Mouse (Mus musculus) heart, adult 2 months (tissue): ENCODE measurements at regions not wholly inside any gene's neighbourhood (a gene's known extent, or its start where the extent isn't known, plus 50 kb on each side); places are given as distances from the start of the nearest gene placed in this dataset.

Experiments used
- DNase-seq, 2 experiments: peaks; one replicate each; pipeline ENCODE4 v3.0.0; 2021
- H3K27ac ChIP-seq: fragments of 200-600 bp; 2 replicates; pipeline ENCODE4 v1.8.1; 2022
- H3K27me3 ChIP-seq: fragments of 200-500 bp; 2 replicates; pipeline ENCODE4 v1.6.1; 2012; ENCODE audit warnings: mild to moderate bottlenecking, low read length, inconsistent platforms, mixed read lengths; ENCODE audit not compliant: control insufficient read depth, insufficient read depth
- H3K36me3 ChIP-seq: fragments of 200-500 bp; 2 replicates; pipeline ENCODE4 v1.6.1; 2012; ENCODE audit warnings: low read length, inconsistent platforms; ENCODE audit not compliant: control insufficient read depth, insufficient read depth
- H3K4me1 ChIP-seq: fragments of 200-500 bp; 2 replicates; pipeline ENCODE4 v1.6.1; 2011; ENCODE audit warnings: low read length; ENCODE audit not compliant: control insufficient read depth, insufficient read depth
- H3K4me3 ChIP-seq: fragments of 200-600 bp; 2 replicates; pipeline ENCODE4 v1.8.1; 2022
- H3K79me2 ChIP-seq: fragments of 200-500 bp; replicated peaks from 2 replicates; pipeline ENCODE4 v1.6.1; 2012; ENCODE audit warnings: mild to moderate bottlenecking, inconsistent platforms, low read length, moderate library complexity, mixed read lengths; ENCODE audit not compliant: control insufficient read depth, insufficient read depth
- H3K9ac ChIP-seq: fragments of 200-500 bp; 2 replicates; pipeline ENCODE4 v1.6.1; 2012; ENCODE audit warnings: low read depth, mild to moderate bottlenecking, control low read depth, inconsistent platforms, low read length, mixed read lengths
- CTCF ChIP-seq: fragments of 200-600 bp; IDR thresholded peaks from 2 replicates; pipeline ENCODE4 v1.8.1; 2022; ENCODE audit warnings: antibody characterized with exemption, mild to moderate bottlenecking, moderate library complexity
- EP300 ChIP-seq: fragments of 200-500 bp; IDR thresholded peaks from 2 replicates; pipeline ENCODE4 v1.6.1; 2011; ENCODE audit warnings: low read depth, low read length, control low read depth; ENCODE audit not compliant: insufficient read depth
- POLR2A ChIP-seq: fragments of 200-500 bp; IDR thresholded peaks from 2 replicates; pipeline ENCODE4 v1.6.1; 2011; ENCODE audit warnings: mild to moderate bottlenecking, low read depth, low read length, control low read depth; ENCODE audit not compliant: insufficient read depth
- WGBS: fragments of 180-500 bp; shearing (Covaris S2); methylation state at CpG from one replicate; pipeline ENCODE4 v1.1.7; 2018; 5-methylcytosine and 5-hydroxymethylcytosine counted together
- intact Hi-C: fragments of 180-260 bp; cut with DNase I; formaldehyde crosslinking; loops from one replicate; pipeline ENCODE4 v1.15.1; 2025

DNA sequence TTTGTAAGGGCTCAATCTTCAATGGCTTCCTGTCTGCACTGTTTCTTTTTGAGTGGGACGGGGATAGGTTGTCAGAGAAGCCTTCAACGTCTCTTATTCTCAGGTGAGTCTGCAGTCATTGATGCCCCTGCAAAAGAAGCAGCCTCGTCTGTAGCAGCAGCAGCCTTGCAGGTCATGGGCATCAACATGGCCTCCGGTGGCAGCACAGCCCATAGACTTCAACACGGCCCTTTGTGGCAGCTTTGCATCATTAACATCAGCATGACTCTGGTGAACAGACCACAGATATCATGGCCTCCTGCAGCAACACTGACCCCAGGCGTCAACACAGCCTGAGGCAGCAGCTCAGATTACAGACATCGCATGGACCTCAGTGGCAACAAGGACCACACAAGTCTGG lies 65.4 kb upstream of the Rnf24 start:
- no peak for TF ChIP-seq EP300
- H3K27me3 ChIP-seq: no peaks in the 10 kb centered on the region
- peaks cover 5% of the 10 kb centered on the region for H3K4me1 ChIP-seq
- intact Hi-C loops: loop anchor here (5.0 kb wide), 2 partner anchors 236 to 456 kb away; partner anchors contain the start of gene Cenpb
- no peak overlapping the region for H3K27ac ChIP-seq
- no peak for DNase-seq
- no peak overlapping the region for H3K4me3 ChIP-seq
- H3K9ac ChIP-seq: no peak overlapping the region
- no peaks in the 10 kb centered on the region for H3K36me3 ChIP-seq
- H3K79me2 ChIP-seq: no peaks in the 10 kb centered on the region
- 65% methylated on average over 7 of the region's 7 CpGs for WGBS

- no peak overlapping the region for H3K27ac ChIP-seq
- peaks cover 2% of the 10 kb centered on the region for H3K4me1 ChIP-seq
- no peaks in the 10 kb centered on the region for H3K79me2 ChIP-seq
- 84% methylated on average over 2 of the region's 2 CpGs for WGBS
- no peak overlapping the region for H3K4me3 ChIP-seq
- no peaks in the 10 kb centered on the region for H3K27me3 ChIP-seq
- TF ChIP-seq EP300 (no peak), CTCF (no peak), POLR2A (no peak)
- intact Hi-C loops: loop anchor here (2.0 to 5.0 kb wide), 4 partner anchors 61 to 455 kb away; partner anchors contain the start of gene Cenpb
- DNase-seq: no peak
- H3K9ac ChIP-seq: no peak overlapping the region
- no peaks in the 10 kb centered on the region for H3K36me3 ChIP-seq
Observed at GRCm38 (mm10) chr2:131417472-131417871, 64.8 kb upstream of the Rnf24 start.

GRCm38 (mm10) chr2:131416482-131416881 lies 63.8 kb upstream of the Rnf24 start:
- Histone ChIP-seq H3K79me2 (no peaks in the 10 kb centered on the region), H3K9ac (no peak overlapping the region), H3K4me1 (peaks cover 2% of the 10 kb centered on the region), H3K4me3 (no peak overlapping the region), H3K36me3 (no peaks in the 10 kb centered on the region), H3K27me3 (no peaks in the 10 kb centered on the region), H3K27ac (no peak overlapping the region)
- peak; percentile 58 to 76 for DNase-seq
- intact Hi-C loops: loop anchor here (1.0 to 5.0 kb wide), 5 partner anchors 60 to 454 kb away; partner anchors contain the start of gene Cenpb
- TF ChIP-seq POLR2A (no peak), CTCF (peak; percentile 96), EP300 (peak; percentile 48; the same call in 1 of the 2 replicates)
- 19% methylated on average over 6 of the region's 6 CpGs for WGBS

GRCm38 (mm10) chr2:131410906-131411520 lies 58.3 kb upstream of the Rnf24 start:
- Histone ChIP-seq H3K27me3 (no peaks in the 10 kb centered on the region), H3K4me3 (no peak overlapping the region), H3K79me2 (no peaks in the 10 kb centered on the region), H3K36me3 (no peaks in the 10 kb centered on the region), H3K27ac (no peak overlapping the region), H3K9ac (no peak overlapping the region), H3K4me1 (no peaks in the 10 kb centered on the region)
- intact Hi-C loops: no loop called here
- TF ChIP-seq POLR2A: no peak
- no peak for TF ChIP-seq CTCF
- TF ChIP-seq EP300: no peak
- no peak for DNase-seq
- 56% methylated on average over 5 of the region's 5 CpGs for WGBS

DNA sequence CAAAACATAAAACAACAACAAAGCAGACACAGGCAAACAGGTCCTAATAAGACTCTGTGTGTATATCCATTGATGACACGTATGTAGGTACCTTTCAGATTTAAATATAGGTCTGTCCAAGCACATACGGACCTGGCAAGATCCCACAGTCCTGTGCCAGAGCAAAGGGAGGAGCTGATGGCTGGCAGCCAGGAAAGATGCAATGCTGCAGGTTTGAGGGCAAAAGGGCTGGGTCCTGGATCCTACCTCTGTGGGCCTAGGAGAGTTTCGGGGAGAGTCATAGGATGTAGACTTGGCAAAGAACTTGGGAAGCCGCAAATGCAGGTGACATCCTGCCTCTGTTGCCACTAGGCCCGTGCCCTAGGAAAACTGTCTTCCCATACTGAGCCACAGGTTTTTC lies 54.6 kb upstream of the Rnf24 start:
- no peak overlapping the region for H3K9ac ChIP-seq
- TF ChIP-seq POLR2A (no peak), EP300 (no peak), CTCF (no peak)
- 66% methylated on average over 5 of the region's 5 CpGs for WGBS
- no peaks in the 10 kb centered on the region for H3K36me3 ChIP-seq
- no peaks in the 10 kb centered on the region for H3K79me2 ChIP-seq
- peaks cover 9% of the 10 kb centered on the region for H3K4me1 ChIP-seq
- no peaks in the 10 kb centered on the region for H3K27me3 ChIP-seq
- intact Hi-C loops: no loop called here
- DNase-seq: no peak
- no peak overlapping the region for H3K4me3 ChIP-seq
- H3K27ac ChIP-seq: no peak overlapping the region

- H3K79me2 ChIP-seq: no peaks in the 10 kb centered on the region
- 19% methylated on average over 1 of the region's 1 CpGs for WGBS
- no peak for TF ChIP-seq POLR2A
- TF ChIP-seq EP300: no peak
- peak; percentile 45 for TF ChIP-seq CTCF
- H3K4me1 ChIP-seq: peaks cover 20% of the 10 kb centered on the region
- no peaks in the 10 kb centered on the region for H3K36me3 ChIP-seq
- no peak overlapping the region for H3K4me3 ChIP-seq
- no peak for DNase-seq
- H3K27me3 ChIP-seq: no peaks in the 10 kb centered on the region
- H3K9ac ChIP-seq: no peak overlapping the region
- intact Hi-C loops: loop anchor here (5.0 kb wide), 1 partner anchor 142 kb away; the partner anchor contains the start of gene Pank2
- H3K27ac ChIP-seq: no peak overlapping the region; the same call in 1 of the 2 replicates
Observed at GRCm38 (mm10) chr2:131404218-131404555, 51.5 kb upstream of the Rnf24 start.
